Mouse (Mus musculus): Measurements from ENCODE around the gene Mtmr3. TPM values are rescaled to one million over a fixed set of nuclear protein-coding genes. Genes with fewer than 3 reads are reported as not detected.

The Mtmr3 gene
- polyA plus RNA-seq, 1 experiment from 2014 or later: 20.5 TPM

- Histone ChIP-seq H3K27me3 (replicated peaks) (no peaks in the 10 kb centered on the region), H3K4me3 (replicated peaks) (no peak overlapping the region), H3K4me2 (replicated peaks) (no peak overlapping the region), H3K27ac (no peak overlapping the region), H3K9ac (no peak overlapping the region), H3K4me1 (replicated peaks) (no peaks in the 10 kb centered on the region), H3K9me3 (no peaks in the 10 kb centered on the region), H3K36me3 (no peaks in the 10 kb centered on the region)
- no peak for ATAC-seq
- 61% methylated on average over 5 of the region's 5 CpGs for WGBS
Observed at GRCm38 (mm10) chr11:4622997-4623396, 28.3 kb upstream of the Mtmr3 start.

GRCm38 (mm10) chr11:4622442-4622986 is 27.9 kb upstream of the Mtmr3 start:
- no peak overlapping the region for H3K4me2 ChIP-seq (replicated peaks)
- no peaks in the 10 kb centered on the region for H3K27me3 ChIP-seq (replicated peaks)
- no peak overlapping the region for H3K9ac ChIP-seq
- no peaks in the 10 kb centered on the region for H3K36me3 ChIP-seq
- no peaks in the 10 kb centered on the region for H3K4me1 ChIP-seq (replicated peaks)
- H3K27ac ChIP-seq: no peak overlapping the region
- no peaks in the 10 kb centered on the region for H3K9me3 ChIP-seq
- no peak overlapping the region for H3K4me3 ChIP-seq (replicated peaks)
- ATAC-seq: no peak
- 74% methylated on average over 7 of the region's 7 CpGs for WGBS

- H3K27ac ChIP-seq: no peak overlapping the region
- 63% methylated on average over 4 of the region's 4 CpGs for WGBS
- H3K9ac ChIP-seq: no peak overlapping the region
- no peaks in the 10 kb centered on the region for H3K9me3 ChIP-seq
- no peak for ATAC-seq
- no peaks in the 10 kb centered on the region for H3K27me3 ChIP-seq (replicated peaks)
- no peaks in the 10 kb centered on the region for H3K36me3 ChIP-seq
- no peak overlapping the region for H3K4me3 ChIP-seq (replicated peaks)
- no peaks in the 10 kb centered on the region for H3K4me1 ChIP-seq (replicated peaks)
- H3K4me2 ChIP-seq (replicated peaks): no peak overlapping the region
Observed at GRCm38 (mm10) chr11:4621866-4622265, 27.2 kb upstream of the Mtmr3 start.

GRCm38 (mm10) chr11:4620501-4621108 is 25.9 kb upstream of the Mtmr3 start:
- Histone ChIP-seq H3K9ac (no peak overlapping the region), H3K4me2 (replicated peaks) (no peak overlapping the region), H3K9me3 (no peaks in the 10 kb centered on the region), H3K4me1 (replicated peaks) (no peaks in the 10 kb centered on the region), H3K36me3 (no peaks in the 10 kb centered on the region), H3K27ac (no peak overlapping the region), H3K27me3 (replicated peaks) (no peaks in the 10 kb centered on the region), H3K4me3 (replicated peaks) (no peak overlapping the region)
- 55% methylated on average over 13 of the region's 13 CpGs for WGBS
- no peak for ATAC-seq

GRCm38 (mm10) chr11:4620017-4620485 is 25.4 kb upstream of the Mtmr3 start, which contains the start of gene Gm11032:
Gm11032 (plus strand) TSS chr11:4620067.
- H3K9ac ChIP-seq: no peak within 1 kb of the TSS
- no peaks in the 10 kb centered on the region for H3K27me3 ChIP-seq (replicated peaks)
- no peak within 1 kb of the TSS for H3K27ac ChIP-seq
- H3K4me2 ChIP-seq (replicated peaks): no peak within 1 kb of the TSS
- H3K4me3 ChIP-seq (replicated peaks): no peak within 1 kb of the TSS
- H3K9me3 ChIP-seq: no peaks in the 10 kb centered on the region
- 71% methylated on average over 16 of the region's 16 CpGs for WGBS
- H3K4me1 ChIP-seq (replicated peaks): no peaks in the 10 kb centered on the region
- no peaks in the 10 kb centered on the region for H3K36me3 ChIP-seq
- ATAC-seq: no peak

GRCm38 (mm10) chr11:4611904-4612303 is 17.2 kb upstream of the Mtmr3 start:
- Histone ChIP-seq H3K4me3 (replicated peaks) (no peak overlapping the region), H3K4me2 (replicated peaks) (no peak overlapping the region), H3K27ac (no peak overlapping the region), H3K9ac (no peak overlapping the region), H3K9me3 (no peaks in the 10 kb centered on the region), H3K27me3 (replicated peaks) (no peaks in the 10 kb centered on the region), H3K36me3 (no peaks in the 10 kb centered on the region), H3K4me1 (replicated peaks) (no peaks in the 10 kb centered on the region)
- 68% methylated on average over 2 of the region's 2 CpGs for WGBS
- ATAC-seq: no peak

GRCm38 (mm10) chr11:4606541-4606940 is 11.9 kb upstream of the Mtmr3 start:
- WGBS: 68% methylated on average over 1 of the region's 1 CpGs

GRCm38 (mm10) chr11:4605414-4605813 is 10.8 kb upstream of the Mtmr3 start:
- peaks cover 4% of the 10 kb centered on the region for H3K4me1 ChIP-seq (replicated peaks)
- 56% methylated on average over 7 of the region's 7 CpGs for WGBS
- H3K9ac ChIP-seq: no peak overlapping the region
- no peaks in the 10 kb centered on the region for H3K36me3 ChIP-seq
- no peak overlapping the region for H3K4me3 ChIP-seq (replicated peaks)
- no peak overlapping the region for H3K27ac ChIP-seq
- H3K9me3 ChIP-seq: no peaks in the 10 kb centered on the region
- ATAC-seq: no peak
- no peaks in the 10 kb centered on the region for H3K27me3 ChIP-seq (replicated peaks)
- H3K4me2 ChIP-seq (replicated peaks): no peak overlapping the region

More at GRCm38 (mm10) chr11:4606541-4606940, 11.9 kb upstream of the Mtmr3 start:
- Histone ChIP-seq H3K36me3 (no peaks in the 10 kb centered on the region), H3K27ac (no peak overlapping the region), H3K4me3 (replicated peaks) (no peak overlapping the region), H3K4me1 (replicated peaks) (peaks cover 4% of the 10 kb centered on the region), H3K9me3 (no peaks in the 10 kb centered on the region), H3K9ac (no peak overlapping the region), H3K4me2 (replicated peaks) (no peak overlapping the region), H3K27me3 (replicated peaks) (no peaks in the 10 kb centered on the region)
- no peak for ATAC-seq

- no peak overlapping the region for H3K4me2 ChIP-seq (replicated peaks)
- peak; percentile 69 for ATAC-seq
- H3K9ac ChIP-seq: no peak overlapping the region
- no peaks in the 10 kb centered on the region for H3K27me3 ChIP-seq (replicated peaks)
- WGBS: 6% methylated on average over 6 of the region's 6 CpGs
- peaks cover 4% of the 10 kb centered on the region for H3K4me1 ChIP-seq (replicated peaks)
- no peaks in the 10 kb centered on the region for H3K9me3 ChIP-seq
- no peak overlapping the region for H3K27ac ChIP-seq
- H3K36me3 ChIP-seq: no peaks in the 10 kb centered on the region
- no peak overlapping the region for H3K4me3 ChIP-seq (replicated peaks)
Observed at GRCm38 (mm10) chr11:4604441-4604840, 9.8 kb upstream of the Mtmr3 start.

- no peak overlapping the region for H3K4me3 ChIP-seq (replicated peaks)
- H3K36me3 ChIP-seq: no peaks in the 10 kb centered on the region
- 29% methylated on average over 12 of the region's 12 CpGs for WGBS
- H3K9me3 ChIP-seq: no peaks in the 10 kb centered on the region
- H3K9ac ChIP-seq: no peak overlapping the region
- 0 out of 2 replicates have a peak, but pooled peaks have one; percentile 55 for ATAC-seq
- H3K27me3 ChIP-seq (replicated peaks): no peaks in the 10 kb centered on the region
- 0 out of 2 replicates have a peak overlapping the region, but pooled peaks have one; percentile 14 for H3K4me2 ChIP-seq (replicated peaks)
- peaks cover 4% of the 10 kb centered on the region for H3K4me1 ChIP-seq (replicated peaks)
- H3K27ac ChIP-seq: no peak overlapping the region
Observed at GRCm38 (mm10) chr11:4602691-4603441, 8.2 kb upstream of the Mtmr3 start.

- no peak for ATAC-seq
- H3K27me3 ChIP-seq (replicated peaks): no peaks in the 10 kb centered on the region
- no peak overlapping the region for H3K4me3 ChIP-seq (replicated peaks)
- 92% methylated on average over 5 of the region's 5 CpGs for WGBS
- H3K9me3 ChIP-seq: no peaks in the 10 kb centered on the region
- peaks cover 4% of the 10 kb centered on the region for H3K4me1 ChIP-seq (replicated peaks)
- no peak overlapping the region for H3K4me2 ChIP-seq (replicated peaks)
- no peaks in the 10 kb centered on the region for H3K36me3 ChIP-seq
- H3K27ac ChIP-seq: no peak overlapping the region
- H3K9ac ChIP-seq: no peak overlapping the region
Observed at GRCm38 (mm10) chr11:4601890-4602289, 7.2 kb upstream of the Mtmr3 start.

- no peaks in the 10 kb centered on the region for H3K36me3 ChIP-seq
- WGBS: 75% methylated on average over 3 of the region's 3 CpGs
- H3K4me2 ChIP-seq (replicated peaks): no peak overlapping the region
Observed at GRCm38 (mm10) chr11:4599916-4600315, 5.3 kb upstream of the Mtmr3 start.

More at GRCm38 (mm10) chr11:4599916-4600315, 5.3 kb upstream of the Mtmr3 start:
- no peaks in the 10 kb centered on the region for H3K27me3 ChIP-seq (replicated peaks)
- no peak for ATAC-seq
- no peak overlapping the region for H3K9ac ChIP-seq
- no peak overlapping the region for H3K4me3 ChIP-seq (replicated peaks)
- H3K27ac ChIP-seq: no peak overlapping the region
- H3K9me3 ChIP-seq: no peaks in the 10 kb centered on the region
- H3K4me1 ChIP-seq (replicated peaks): peaks cover 4% of the 10 kb centered on the region
